Mouse (Mus musculus): ENCODE measurements around the gene Tmem121.
"Not testable (repeated sequence)": the region's sequence is repeated elsewhere in the genome, so short reads cannot be mapped to it uniquely, and the experiment has no call there.

Gene Tmem121

DNA sequence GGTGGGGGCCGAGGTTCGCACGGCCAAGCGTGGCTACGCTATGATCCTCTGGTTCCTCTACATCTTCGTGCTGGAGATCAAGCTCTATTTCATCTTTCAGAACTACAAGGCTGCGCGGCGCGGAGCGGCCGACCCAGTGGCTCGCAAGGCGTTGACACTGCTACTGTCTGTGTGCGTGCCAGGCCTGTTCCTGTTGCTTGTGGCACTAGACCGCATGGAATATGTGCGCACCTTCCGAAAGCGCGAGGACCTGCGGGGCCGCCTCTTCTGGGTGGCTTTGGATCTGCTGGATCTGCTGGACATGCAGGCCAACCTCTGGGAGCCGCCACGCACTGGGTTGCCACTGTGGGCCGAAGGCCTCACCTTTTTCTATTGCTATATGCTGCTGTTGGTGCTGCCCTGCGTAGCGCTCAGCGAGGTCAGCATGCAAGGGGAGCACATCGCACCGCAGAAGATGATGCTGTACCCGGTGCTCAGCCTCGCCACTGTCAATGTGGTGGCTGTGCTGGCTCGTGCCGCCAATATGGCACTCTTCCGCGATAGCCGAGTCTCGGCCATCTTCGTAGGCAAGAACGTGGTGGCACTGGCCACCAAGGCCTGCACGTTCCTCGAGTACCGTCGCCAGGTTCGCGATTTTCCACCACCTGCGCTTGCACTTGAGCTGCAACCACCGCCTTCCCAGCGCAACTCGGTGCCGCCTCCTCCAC is 2.8 kb downstream of the Tmem121 start:
- DNase-seq = peak; percentile 30

DNA sequence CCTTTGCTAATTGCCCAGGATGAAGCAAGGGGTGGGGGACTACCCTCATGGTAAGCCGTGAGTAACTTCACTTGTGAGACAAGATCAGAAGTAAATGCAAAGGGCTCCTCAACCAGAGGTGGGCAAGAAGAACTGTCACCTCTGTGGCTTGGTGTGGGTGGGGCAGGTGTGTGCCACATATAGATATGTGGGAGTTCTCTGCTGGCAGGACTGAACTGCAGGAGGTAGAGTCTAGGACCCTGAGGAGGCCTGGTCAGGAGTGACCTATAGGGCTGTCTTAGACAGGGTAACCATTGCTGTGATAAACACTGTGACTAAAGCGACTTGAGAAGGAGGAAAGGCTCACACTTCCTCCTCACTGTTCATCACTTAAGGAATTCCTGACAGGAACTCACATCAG is 7.7 kb downstream of the Tmem121 start:
- no peak for DNase-seq

DNA sequence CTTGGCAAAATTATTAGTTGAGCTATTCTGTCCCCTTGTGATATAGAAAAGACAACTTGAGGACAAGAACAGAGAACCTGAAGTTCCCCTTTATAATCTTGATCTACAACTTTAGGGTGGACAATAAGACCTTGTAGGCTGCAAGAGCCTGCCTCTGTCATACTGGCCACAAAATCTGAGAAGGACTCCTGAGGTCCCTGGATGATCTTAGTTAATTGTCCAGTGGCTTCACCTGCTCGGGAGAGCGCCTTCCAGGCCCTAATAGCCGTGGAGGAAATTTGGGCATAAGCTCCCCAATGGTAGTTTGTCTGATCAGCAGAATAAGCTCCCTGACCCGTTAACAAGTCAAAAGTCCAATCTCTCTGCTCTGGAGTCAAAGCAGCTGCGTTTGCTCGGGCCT is 13.4 kb downstream of the Tmem121 start:
- DNase-seq = not testable (repeated sequence)

DNA sequence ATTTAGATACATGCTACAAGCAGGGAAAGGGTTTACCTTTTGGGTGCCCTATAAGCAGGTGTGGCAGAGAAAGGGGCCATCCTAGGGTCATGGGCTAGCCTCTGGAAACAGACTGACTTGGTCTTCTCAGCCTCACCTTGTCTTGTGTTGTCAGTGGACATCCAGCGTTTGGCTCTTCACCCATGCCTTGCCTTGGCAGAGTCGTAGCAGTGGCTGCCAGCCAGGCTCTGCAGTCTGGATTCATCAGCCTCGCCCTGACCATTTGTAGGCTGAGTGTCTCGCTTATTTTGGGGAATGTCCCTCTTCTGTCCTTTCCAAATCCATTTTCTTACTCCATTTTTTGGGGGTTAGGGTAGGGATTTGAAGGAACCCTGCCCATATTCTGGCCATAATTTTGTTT is 15.6 kb downstream of the Tmem121 start:
- DNase-seq = no peak

DNA sequence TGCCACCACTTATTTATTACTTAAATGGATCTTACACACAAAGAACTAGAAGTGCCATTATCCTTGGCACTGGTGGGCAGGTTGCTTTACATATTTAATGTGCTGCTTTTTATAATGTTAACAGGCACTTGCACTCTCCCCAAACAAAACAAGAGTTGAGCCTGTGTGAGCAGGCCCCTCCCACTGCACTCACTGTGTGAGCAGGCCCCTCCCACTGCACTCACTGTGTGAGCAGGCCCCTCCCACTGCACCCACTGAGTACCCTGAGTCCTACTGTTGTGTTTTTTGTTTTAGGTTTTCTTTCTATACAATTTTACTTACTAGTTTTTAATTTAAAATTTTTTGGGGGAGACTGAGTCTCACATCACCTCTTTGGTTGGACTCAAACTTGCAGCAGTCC is 16.3 kb downstream of the Tmem121 start:
- no peak for DNase-seq

DNA sequence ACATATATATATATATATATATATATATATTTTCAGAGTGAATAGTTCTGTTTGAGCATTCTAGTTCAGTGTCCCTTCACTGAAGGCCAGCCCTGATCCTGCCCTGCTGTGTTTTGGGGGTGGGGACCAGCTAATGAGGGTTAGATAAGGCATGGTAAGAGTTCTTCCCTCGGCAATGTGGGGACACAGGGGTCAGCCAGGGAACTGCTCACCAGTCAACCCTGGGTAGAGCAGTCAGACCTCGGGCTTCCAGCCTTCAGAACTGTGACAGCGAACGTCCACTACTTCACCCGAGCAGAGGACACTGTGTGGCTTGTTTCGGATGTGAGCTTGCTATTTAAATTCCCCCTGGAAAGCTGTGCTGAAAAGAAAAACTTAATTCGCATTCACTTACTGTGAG is 17.8 kb downstream of the Tmem121 start:
- DNase-seq = no peak

DNA sequence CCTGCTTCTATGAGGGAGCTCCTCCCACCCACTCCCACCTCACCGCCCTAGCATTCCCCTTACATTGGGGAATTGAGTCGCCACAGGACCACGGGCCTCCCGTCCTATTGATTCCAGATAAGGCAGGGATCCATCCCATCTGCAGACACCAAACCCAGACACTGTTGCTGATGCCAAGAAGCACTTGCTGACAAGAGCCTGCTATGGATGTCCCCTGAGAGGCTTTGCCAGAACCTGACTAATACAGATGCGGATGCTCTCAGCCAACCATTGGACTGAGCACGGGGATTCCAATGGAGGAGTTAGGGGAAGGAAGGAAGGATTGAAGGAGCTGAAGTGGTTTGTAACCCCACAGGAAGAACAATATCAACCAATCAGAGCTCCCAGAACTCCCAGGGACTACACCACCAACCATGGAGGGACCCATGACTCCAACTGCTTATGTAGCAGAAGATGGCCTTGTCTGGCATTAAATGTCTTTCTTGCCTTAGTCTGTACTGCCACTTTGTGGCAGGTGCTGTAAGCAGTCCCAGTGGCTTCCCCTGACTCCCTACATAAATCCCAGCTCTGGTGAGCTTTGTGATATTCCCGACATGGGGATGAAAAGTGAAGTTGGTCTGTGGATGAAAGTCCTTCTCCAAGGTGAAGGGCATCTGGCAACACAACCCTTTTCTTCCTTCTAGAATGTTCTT is 19.7 kb downstream of the Tmem121 start:
- no peak for DNase-seq

DNA sequence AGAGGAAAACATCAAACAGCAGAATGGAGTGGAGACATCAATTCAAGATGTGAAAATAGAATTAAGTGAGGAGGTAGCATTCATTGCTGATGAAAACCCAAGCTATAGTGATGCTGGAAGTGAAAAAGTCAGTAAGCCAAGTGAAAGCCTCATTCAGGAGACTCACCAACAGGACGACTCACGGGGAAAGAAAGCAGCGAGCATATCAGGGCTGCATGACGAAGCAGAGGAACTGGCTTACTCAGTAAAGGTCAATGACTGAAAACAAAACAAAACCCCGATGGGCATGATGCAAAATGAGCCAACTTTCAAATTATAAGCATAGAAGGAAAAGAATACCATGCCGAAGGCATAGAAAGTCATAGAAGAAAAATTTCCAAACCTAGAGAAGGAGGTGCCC is 22.0 kb downstream of the Tmem121 start:
- DNase-seq = no peak

DNA sequence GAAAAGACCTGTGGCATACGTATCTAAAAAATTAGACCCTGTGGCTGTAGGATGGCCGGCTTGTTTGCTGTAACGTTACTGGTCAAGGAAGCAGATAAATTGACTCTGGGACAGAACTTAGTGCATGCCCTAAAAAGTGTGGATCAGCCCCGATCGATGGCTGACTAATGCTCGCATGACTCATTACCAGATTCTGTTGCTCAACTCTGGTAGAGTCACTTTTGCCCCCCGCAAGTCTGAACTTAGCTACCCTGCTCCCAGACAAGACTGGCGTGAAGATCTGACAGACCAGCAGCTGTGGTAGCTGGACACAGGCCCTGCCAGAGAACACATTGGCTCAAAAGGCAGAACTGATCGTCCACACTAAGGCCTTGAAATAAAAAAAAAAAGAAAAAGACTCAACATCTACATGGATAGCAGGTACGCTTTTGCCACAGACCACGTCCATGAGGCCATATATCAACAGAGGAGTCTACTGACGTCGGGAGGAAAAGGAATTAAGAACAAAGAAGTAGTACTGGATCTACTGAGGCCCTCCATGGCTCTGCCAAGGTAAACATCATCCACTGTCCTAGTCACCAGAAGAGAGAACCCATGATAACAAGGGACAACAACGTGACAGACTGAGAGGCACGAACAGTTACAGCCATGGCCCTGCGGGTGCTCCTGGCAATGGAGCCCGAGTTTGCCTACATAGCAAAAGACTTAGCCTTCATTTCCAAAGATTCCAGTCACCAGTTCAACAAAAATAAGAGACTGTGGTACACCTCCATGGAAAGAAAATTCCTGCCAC is 25.1 kb downstream of the Tmem121 start:
- no peak for DNase-seq

DNA sequence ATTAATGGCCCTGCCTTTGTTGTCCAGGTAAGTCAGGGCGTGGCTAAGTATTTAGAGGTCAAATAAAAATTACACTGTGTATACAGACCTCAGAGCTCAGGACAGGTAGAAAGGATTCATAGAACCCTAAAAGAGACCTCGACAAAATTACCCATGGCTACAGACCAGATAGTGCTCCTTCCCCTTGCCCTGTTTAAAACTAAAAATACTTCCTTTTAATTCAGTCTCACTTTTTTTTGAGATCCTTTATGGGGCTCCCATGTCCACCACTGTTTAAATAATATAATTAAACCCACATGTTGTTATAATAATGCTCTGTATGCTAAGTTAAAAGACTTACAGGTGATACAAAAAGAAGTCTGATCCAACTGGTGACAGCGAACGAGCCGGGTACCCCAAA is 26.0 kb downstream of the Tmem121 start:
- DNase-seq = no peak

DNA sequence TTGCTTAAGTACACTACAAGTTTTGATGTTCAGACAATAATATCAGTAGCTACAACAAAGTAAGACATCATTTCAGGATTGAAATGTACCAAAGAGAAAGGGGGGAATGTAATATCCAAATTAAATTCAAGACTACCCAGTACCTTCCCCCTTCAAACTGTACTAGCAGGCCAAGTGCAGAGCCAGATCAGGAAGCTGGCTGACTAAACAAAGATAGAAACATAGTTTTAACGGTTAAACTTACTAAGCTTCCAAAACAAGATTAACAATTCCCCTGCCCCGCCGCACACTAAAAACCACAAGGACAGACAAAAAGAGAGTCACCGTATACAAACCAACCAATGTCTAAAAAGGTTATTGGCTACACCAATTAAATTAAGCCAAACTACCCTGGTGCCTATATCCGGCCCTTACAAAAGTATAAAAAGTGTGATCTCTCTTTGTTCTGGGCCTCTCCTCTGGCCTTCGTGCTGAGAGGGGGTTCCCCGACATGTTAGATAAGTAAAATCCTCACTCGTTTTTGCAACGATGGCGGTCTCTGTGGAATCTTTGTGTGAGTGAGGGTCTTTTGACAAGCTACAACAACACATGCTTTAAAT is 26.7 kb downstream of the Tmem121 start:
- no peak for DNase-seq

DNA sequence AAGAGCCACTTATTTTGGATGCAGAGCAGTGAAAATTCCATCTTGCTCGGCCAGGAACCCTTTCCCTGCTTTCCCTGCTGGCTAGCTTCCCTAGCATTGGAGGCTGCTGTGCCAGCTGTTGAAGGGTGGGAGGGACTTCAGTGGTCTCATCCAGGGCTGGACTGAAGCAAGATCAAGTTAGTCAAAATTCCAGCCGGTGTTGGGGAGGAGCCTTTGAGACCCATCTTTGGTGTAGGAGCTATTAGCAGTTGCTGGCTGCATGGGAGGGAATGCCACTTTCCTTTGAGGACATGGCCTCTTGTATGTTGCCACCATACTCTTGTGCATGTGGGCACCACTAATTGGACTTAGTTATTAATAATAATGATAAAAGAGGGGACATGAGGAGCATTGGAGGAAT is 27.5 kb downstream of the Tmem121 start:
- no peak for DNase-seq

DNA sequence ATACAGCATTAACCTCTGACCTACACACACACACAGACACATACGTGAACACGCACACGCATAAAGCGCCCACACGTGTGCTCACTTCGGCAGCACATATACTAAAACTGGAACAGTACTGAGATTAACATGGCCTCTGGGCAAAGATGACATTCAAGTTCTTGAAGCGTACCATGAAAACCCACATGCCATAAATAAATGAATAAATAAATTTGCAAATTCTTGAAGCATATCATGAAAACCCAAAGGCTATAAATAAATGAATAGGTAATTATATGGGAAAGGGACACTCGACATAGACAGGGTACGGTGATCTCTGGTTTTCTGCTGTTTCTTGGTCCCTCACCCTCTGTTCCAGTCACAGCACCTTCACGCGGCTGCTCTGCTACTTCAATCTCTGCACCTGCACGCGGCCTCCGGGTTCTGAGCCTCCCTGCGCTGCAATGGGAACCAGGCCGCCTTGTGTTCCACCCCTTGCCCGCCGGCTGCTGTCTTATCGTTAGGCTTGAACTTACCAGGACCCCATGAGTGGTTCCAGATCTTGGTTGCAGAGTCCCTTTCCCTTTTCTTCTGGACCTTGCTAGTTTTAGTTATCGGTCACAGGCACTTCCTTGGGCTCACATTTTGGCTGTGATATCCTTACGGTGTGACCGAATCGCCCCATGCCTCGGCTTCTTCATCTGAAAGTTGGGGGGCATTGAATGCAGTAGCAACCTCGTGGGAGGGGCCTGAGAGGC is 28.5 kb downstream of the Tmem121 start:
- DNase-seq = no peak

DNA sequence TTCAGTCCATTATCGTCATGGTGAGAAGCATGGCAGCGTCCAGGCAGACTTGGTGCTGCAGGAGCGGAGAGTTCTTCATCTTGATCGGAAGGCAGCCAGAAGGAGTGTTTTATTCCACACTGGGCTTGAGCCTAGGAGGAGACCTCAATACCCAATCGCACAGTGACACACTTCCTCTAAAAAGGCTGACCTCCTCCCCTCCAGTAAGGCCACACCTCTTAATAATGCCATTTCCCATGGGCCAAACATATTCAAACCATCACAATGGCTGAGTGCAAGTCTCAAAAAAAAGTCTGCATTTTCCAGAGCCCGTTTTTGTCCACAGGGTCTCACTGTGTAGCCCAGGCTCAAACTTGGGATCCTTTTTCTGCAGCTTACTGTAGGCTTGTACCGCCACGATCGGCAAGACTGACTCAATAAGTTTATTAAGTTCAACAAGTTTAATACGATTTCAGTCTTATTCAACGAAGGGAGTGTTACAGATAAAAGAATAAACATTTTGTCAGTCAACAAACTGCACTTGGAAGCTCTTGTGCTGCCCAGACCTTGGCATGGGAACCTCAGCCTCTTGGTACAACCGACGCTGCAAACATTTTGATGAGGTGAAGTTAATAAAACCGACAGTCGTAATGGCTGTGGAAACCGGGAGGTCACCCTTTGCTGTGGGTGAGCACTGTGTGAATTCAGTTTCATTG is 29.4 kb downstream of the Tmem121 start:
- DNase-seq = no peak

DNA sequence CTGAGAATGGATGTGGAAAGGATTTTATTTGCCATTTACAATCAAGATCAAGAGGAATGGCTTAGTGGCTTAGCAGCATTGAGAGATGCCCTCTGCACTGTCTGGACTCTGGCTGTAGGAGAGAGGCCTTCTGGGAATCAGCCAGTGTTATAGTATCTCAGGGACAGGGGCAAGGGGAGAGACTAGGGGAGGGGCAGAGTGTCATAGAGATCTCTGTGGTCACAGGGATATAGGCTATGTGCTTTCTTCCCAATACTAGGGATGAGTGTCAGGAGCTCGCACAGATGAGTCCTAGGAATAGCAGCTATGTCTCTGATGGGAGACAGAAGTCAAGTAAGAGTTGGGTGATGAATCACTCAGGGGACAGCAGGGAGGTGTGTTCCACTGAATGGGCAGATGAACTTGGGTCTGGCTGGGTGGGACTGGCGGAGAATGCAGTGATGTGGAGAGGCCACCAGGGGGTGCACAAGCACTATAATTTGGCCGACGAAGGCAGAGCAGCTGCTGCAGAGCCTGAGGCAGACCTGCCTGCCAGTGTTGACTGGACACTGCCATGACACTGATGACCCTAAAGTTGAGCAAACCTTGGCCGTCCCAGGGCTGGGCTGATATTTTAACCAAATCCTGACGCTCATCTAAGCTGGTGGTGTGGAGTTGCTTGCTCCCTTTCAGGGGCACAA is 30.1 kb downstream of the Tmem121 start:
- peak; percentile 49 for DNase-seq

DNA sequence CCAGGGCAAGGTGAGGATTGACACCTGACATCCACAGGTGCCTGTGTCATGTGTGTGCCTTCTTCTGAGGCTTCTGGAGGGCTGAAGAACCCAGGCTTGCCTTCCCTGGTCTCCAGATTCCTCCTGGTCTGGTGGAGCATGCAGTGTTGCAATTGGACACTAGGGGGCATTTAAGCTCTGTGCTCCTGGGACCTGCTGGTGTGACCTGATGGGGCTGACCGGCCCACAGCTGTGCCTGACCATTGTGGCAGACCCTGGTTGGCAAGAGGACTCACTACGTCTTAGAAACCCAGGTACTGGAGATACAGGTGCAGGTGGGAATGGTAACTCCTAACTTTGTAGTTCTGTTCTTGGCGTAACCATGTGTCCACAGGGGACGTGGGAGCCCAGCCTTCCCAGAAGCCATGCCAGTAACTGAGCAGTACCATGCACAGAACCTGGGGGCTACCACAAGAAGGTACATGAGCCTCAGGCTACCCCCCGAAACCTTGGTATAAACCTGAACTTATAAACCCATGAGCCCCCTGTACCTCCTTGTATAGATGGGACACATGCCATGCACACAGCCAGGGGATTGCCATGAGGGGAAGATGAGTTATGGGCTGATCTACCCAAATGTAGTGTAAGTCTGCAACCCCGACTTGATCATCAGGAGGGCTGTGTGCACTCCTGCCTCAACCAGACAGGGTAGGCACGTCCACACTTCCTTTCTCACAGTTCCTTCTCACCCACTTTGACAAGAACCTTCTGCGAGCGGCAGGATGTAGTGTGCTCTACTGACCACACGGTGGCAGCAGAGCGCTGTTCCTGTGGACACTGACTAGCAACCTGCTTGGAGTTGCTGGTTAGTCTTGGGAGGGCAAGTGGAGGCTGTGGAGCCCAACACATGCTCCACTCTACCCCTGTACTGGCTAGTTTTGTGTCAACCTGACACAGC is 31.8 kb downstream of the Tmem121 start:
- DNase-seq = peak; percentile 52

DNA sequence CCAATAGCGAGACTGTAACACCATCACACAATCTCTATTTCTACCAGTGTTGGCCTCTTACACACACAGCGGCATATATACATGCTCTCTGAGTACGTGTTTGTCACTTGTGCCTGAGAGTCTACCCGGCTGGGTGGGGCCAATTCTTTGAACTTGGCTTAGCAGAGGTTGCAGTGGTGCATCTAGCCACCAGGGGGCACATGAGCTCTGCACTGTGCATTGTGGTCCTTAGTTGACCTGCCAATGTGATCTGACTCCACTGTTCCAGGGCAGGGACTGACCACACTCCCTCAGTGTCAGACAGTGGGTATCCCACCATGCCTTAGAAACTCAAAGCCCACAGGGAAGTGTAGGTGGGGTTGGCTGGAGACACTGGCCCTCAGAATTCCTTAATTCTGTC is 34.1 kb downstream of the Tmem121 start:
- DNase-seq = no peak

DNA sequence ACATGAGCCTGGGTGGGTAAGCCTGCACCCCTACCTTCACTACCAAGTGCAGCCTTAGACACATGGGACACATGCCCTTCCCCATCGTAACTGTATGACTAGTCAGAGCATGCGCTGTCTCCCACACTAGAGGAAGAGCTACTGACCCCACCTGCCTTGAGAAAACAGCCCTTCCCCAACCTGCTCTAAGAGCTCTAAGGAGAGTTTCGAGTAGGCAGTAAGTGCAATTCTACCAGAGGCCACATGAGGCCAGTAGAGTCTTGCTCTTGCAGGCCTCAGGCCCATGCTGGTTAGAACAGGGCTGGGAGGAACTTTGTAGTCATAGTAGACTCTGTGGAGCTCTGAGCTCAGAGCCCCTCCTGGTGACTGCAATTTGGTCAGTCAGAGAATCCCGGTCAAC is 34.7 kb downstream of the Tmem121 start:
- DNase-seq = no peak

DNA sequence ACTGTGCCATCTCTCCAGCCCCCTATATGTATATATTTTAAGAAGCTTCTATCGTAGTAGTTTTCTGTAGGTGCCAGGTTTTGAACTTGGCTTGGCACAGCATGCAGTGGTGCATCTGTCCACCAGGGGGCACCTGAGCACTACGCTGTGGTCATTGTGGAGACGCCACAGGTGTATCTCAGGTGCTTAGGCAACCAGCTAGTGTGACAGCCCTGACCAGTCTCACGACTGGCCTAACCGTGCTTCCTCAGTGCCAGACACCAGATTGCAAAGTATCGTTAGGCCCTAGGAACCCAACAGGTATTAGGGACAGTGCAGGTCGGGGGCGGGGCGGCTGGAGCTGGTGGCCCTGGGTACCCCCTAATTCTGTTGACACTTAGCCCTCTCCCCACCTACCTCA is 35.6 kb downstream of the Tmem121 start:
- no peak for DNase-seq

DNA sequence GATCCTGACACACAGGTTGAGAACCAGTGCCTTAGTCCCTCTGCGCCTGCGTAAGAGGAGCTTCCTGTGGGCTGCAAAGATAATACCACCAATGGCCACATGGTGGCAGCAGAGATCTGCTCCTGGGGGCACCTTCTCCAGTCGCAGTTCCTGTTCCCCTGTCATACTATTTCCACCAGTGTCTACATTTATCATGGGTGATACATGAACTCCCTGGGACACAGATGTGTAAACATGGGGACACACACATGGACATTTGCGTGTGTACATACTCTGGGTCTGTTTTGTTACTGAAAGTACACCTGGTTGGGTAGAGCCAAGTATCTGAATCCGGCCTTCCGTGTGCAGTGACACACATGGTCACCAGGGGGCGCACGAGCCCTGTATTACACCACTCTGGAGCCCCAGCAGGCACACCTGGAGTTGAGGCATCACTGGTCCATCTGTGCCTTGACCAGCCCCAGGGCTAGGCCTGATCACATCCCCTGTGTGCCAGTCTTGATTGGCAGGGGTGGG is 36.4 kb downstream of the Tmem121 start:
- peak; percentile 75 for DNase-seq

All from cerebellum, adult 8-10 months (tissue).